Mouse (Mus musculus) C2C12 (cell line): ENCODE measurements around the gene Ing2.

ENCODE experiments used
- CEBPB ChIP-seq: IDR thresholded peaks from one replicate; pipeline ENCODE4 v1.6.1; 2011; ENCODE audit warnings: low read depth, mild to moderate bottlenecking, control low read depth, moderate library complexity
- CTCF ChIP-seq: IDR thresholded peaks from one replicate; pipeline ENCODE4 v1.5.1; 2011; ENCODE audit not compliant: control insufficient read depth, insufficient read depth, insufficient read length
- MYOG ChIP-seq: IDR thresholded peaks from one replicate; pipeline ENCODE4 v1.6.1; 2011; ENCODE audit not compliant: control insufficient read depth, insufficient read length; ENCODE audit errors: extremely low read depth
- USF1 ChIP-seq: IDR thresholded peaks from one replicate; pipeline ENCODE4 v1.6.1; 2011; ENCODE audit warnings: low read depth, mild to moderate bottlenecking, control low read depth, moderate library complexity

GRCm38 (mm10) chr8:47659463-47659862, 15.9 kb downstream of the Ing2 start:
- no peak for TF ChIP-seq CTCF
- no peak for TF ChIP-seq MYOG
- TF ChIP-seq USF1 = no peak
- no peak for TF ChIP-seq CEBPB
